Mouse (Mus musculus): Measurements from ENCODE around the gene Rarres1. TPM values are rescaled to one million over a fixed set of nuclear protein-coding genes. Genes with fewer than 3 reads are reported as not detected.

The Rarres1 gene
- total RNA-seq, 1 experiment from 2014 or later, result 0.24 TPM

Other genes with a start within 250 kb of the Rarres1 start
- gene Mlf1, start 141.4 kb downstream of the Rarres1 start, total RNA-seq (2021), result 4.1 and 4.9 TPM in 2 replicates
- gene Gm17402, start 140.4 kb downstream of the Rarres1 start, total RNA-seq (2021), result not detected in 2 replicates
- 78.8 and 97.6 TPM in 2 replicates for gene Gfm1, start 85.4 kb downstream of the Rarres1 start, total RNA-seq (2021)
- 19.8 and 21.5 TPM in 2 replicates for gene Lxn, start 51.6 kb downstream of the Rarres1 start, total RNA-seq (2021)
- gene Mfsd1, start 67.2 kb upstream of the Rarres1 start, total RNA-seq (2021), result 59.1 and 73.9 TPM in 2 replicates

All from adrenal gland, postnatal 25 days (tissue).